Mouse (Mus musculus): ENCODE measurements around the gene Gimap3.

Gene Gimap3

DNA sequence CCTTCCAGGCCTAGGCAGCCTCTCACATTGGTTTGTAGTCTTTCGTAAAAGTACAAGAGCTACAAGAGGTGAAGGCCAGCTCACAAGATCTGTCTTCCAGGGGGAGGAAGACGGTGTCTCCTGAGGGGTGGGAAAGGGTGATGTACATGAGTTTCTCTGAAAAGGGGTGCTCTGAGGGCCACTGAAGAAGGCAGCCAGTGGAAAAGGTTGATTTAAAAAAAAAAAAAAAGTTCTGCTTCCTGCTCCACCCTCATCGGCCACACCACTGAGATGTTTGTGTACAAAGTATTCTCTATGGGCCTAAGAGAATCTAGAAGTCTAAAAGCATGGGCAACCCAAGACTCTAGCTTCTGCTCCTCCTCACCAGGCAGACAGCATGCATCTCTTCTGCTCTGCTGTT is at the start of gene Gimap3:
Gene Gimap3 (minus strand): TSS at position 156 of the 400 bp plus-strand sequence.
- no peak for DNase-seq (ENCODE audit: low spot score)

- DNase-seq (ENCODE audit: low spot score) = peak; percentile 24
These were observed 47.2 kb upstream of the Gimap3 start for GRCm38 (mm10) chr6:48817815-48818214.

GRCm38 (mm10) chr6:48815013-48815412 is 44.4 kb upstream of the Gimap3 start:
- DNase-seq (ENCODE audit: low spot score) = no peak

DNA sequence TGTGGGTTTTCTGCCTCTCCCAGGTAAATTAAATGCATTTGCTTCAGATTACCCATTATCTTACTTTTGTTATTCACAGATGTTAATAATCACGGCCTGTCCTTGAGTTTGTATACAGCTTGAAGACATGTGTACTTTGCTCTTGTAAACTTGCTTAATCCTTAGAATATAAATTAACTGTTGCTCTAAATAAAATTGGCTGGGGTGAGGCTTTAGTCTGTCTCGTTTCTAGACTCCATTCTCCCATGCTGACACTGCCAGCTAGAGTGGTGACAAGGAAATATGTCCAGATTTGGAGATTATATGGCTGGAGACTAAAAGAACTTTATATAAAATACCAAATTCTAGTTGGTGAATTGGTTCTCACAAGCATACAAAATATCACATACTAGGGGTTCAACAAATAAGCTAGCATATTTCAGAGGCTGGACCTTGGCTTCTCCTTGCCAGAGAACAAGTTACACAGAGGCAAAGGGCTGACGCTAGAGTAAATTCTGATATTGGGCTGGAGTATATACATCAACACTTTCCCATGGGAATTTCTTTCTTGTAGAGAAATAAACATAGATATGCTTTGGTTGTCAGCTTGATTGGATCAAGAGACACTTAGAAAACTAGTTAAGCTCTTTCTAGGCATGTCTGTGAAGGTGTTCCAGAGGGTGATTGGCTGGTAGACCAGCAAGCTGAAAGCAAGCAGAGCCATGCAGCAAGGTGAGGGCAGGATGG is 39.0 kb upstream of the Gimap3 start:
- DNase-seq (ENCODE audit: low spot score) = no peak

GRCm38 (mm10) chr6:48806746-48807145 is 36.1 kb upstream of the Gimap3 start:
- DNase-seq (ENCODE audit: low spot score) = no peak

DNA sequence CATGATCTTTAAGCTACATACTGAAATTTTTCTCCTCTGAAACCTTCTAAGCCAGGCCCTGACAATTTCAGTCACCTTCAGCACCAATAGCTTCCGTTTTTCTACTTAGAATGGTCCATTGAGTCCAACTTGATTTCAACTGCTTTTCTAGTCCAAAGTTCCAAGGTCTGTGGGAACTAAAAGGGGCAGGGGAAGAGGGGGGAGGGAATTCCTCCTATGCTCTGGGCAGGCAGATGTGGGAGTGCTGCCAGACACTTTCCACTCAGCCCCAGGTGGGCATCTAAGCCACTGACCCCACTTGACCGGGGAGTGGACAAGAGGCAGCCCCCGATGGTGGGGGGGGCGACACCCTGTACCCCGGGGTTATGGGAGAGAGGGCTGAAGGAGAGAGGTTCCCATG is 33.7 kb upstream of the Gimap3 start:
- DNase-seq (ENCODE audit: low spot score) = no peak

DNA sequence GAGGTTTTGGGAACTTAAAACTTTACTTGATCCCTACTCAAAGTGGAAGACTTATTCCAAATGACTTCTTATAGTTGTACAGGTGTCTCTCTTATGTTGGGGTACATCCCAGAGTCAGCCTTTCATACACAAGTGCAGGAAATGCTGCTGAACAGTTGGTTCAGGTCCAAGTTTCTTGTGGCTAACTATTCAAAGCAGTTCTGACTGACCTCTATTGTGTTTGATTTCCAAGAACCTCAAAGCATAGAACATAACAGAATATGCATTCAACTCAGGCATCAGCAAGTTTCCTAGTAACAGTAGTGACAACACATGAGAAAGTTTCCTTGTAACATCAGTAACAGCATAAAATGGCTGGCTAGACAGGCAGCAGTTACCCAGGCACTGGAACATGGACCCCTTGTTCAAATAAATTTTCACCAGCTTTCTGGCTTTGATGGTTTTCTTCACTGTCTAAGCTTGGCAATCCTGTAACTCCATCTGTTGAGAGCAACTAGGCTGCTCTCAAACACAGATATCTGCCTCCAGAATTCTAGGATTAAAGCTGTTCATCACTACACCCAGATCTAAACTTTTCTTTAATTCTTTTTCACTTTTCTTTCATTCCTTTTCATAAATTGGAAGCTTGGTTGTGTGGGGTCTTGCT is 32.9 kb upstream of the Gimap3 start:
- no peak for DNase-seq (ENCODE audit: low spot score)

GRCm38 (mm10) chr6:48801897-48802296 is 31.2 kb upstream of the Gimap3 start:
- DNase-seq (ENCODE audit: low spot score) = no peak

DNA sequence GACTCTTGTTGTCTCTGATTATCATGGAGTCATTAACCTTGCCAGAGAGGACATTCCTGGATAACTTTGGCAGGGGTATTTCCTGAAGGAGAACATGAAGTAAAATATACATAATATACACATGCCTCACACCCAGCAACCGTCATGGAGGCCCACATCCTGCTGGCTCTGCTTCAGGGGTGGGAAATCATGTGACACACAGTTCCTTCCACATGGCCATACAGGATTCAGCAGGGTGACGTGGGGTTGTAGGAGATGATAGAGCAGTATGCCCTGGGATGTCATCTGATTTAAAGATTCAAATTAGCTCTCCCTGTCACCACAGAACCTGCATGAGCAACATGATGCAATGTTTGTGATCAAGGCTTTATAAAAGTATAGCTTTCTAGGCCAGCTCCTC is 17.2 kb upstream of the Gimap3 start:
- DNase-seq (ENCODE audit: low spot score) = no peak

GRCm38 (mm10) chr6:48785601-48786000 is 14.9 kb upstream of the Gimap3 start:
- no peak for DNase-seq (ENCODE audit: low spot score)

DNA sequence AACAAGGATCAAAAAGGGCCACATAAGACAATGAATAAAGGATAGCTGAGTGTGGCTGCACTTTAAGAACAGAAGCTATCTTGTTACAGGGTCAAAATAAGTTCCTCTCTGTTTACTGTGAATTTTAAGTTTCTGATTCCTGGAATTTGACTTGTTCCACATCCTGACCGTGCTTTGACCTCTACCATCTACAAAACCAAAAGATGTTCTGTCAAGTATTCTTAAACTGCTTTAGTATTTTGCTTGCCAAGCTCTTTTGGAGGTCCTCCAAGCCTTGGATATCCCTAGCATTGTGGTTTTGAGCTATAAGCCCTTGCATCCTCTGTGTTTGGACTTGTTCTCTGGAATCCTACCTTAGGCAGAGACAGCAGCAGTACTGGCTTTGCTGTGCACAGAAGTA is 14.5 kb upstream of the Gimap3 start:
- DNase-seq (ENCODE audit: low spot score) = no peak

DNA sequence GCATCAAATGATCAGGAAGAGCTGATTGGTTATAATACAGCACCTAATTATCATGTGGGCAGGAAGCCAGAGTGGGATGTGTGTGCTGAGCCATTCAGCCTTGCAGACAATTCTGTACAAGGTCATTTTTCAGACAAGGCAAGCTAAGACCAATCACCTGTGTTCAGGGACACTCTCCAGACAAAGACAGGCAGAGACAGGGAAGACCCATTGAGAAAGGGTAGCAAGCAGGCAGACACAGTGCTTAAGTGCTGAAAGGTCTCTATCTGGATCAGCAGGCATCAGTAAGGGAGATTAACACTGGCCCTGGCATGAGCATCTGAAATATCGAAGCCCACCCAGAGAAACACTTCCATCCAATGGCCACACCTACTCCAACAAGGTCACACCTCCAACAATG is 13.8 kb upstream of the Gimap3 start:
- DNase-seq (ENCODE audit: low spot score) = no peak

DNA sequence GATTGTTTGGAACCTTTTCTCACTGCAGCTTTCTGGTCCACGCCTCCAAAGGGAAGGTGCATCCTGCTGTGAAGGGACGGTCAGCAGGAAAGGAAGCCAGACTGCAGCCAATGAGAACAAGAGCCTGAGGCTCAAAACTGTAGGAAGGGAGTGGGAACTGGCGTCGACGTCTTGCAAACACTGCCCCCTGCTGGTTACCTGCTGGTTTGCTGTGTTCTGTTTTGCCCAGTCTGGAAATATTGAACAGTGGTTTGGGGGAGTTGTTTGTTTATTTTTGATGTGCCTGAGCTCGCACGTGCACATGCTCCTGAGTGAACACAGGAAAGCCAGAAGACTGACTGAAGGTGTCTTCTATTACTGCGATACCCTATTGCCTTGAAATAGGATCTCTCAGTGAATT is 1.4 kb upstream of the Gimap3 start:
- peak; percentile 61 for DNase-seq (ENCODE audit: low spot score)

GRCm38 (mm10) chr6:48768933-48769332 is 1.7 kb downstream of the Gimap3 start:
- no peak for DNase-seq (ENCODE audit: low spot score)

GRCm38 (mm10) chr6:48768178-48768869 is 2.3 kb downstream of the Gimap3 start:
- peak; percentile 74 for DNase-seq (ENCODE audit: low spot score)

GRCm38 (mm10) chr6:48764496-48764895 is 6.2 kb downstream of the Gimap3 start:
- DNase-seq (ENCODE audit: low spot score) = no peak

DNA sequence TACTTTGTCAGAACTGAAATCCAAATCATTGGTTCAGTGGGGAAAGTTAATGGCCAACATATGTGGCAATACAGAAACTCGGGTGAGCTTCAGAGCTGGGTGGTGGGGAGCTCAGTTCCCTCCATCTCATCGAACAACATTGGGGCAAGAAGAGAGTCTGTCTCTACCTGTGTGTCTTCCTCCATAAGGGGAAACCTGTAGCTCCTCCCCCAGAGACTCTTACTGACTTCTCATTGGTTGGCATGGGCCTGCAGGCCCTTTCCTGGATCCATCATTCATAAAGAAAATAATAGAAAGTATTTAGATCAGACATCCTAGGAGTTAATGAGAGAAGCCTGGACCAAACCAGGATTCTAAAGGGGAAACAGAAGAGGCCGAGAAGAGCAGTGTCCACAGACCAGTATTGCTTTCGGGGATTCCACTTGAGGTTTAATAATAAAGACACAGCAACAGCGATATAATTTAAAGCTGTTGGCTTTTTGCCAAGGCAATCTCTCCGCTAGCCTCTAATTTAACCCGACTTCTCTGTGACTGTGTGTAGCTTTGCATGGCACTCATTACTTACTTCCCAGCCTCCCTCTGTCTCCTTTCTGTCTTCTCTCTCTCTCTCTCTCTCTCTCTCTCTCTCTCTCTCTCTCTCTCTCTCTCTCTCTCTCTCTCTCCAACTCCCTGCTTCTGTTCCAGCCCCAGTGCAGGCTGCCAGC is 6.9 kb downstream of the Gimap3 start:
- no peak for DNase-seq (ENCODE audit: low spot score)

DNA sequence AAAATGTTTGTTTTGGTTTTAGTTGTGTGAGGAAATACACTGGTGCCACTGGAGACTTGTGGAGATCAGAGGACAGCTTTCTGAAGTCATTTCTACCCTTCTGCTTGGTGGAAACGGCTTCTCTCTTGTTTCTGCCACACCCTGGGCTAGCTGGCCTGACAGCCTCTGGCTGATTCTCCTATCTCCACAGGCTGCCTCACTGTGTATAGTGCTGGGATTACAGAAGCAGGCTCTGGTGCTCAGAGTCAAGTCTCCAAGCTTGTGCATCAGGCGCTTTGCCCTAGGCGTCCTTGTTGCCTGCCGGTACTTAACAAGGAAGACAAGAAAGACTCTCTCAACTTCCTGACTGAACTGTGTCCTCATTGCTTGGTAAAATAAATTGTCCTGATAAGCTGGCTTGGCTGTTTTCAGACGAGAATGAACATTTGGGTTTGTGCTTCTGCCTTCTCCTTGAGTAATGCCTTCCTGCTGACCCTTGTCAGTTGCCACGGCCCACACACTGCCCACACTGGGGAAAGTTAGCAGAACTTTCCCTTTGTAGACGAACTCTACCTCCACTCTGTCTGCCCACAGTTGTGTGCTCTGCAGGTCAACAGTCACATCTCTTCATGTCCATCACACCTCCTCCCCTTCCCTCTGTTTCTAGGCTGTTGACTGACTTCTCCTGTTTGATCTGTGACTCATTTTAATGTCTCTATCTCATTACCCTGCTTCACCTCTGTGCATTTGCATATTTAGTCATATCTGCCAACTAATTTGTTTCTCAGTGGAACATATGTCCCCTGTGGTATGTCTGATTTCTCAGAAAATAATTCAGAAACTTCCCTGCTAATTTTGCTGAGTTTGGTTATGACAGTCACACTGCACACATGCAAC is 23.3 kb downstream of the Gimap3 start:
- no peak for DNase-seq (ENCODE audit: low spot score)

- no peak for DNase-seq (ENCODE audit: low spot score)
These were observed 24.4 kb downstream of the Gimap3 start, which contains the start of gene Gimap5 for GRCm38 (mm10) chr6:48745959-48746889. Gene Gimap5 (plus strand): TSS chr6:48746197.

DNA sequence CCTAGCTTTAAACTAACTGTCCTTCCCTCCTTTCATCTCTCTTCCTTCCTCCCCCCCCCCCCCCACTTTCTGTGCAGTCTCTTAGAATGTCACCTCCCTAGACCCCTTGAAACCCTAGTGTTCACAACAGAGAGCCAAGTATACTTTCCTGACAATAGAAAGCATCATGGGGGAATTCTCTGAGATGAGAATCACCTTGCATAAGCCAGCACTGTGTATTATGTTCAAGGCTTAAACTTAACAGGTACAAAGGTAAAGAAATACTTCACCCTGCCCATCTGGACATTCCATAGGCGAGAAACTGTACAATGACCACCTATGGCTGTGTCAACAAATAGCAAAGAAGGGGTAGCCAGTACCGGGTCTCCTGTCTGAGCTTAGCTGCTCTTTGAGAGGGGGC is 25.2 kb downstream of the Gimap3 start:
- no peak for DNase-seq (ENCODE audit: low spot score)

Data from yolk sac, embryonic 10.5 days (tissue).